Mouse (Mus musculus) spleen, adult 2 months (tissue): ENCODE results near the gene Trpm6. TPM values are rescaled to one million over a fixed set of nuclear protein-coding genes. Genes with fewer than 3 reads are reported as not detected.

ENCODE experiments used
- DNase-seq, 2 experiments: peaks; one replicate each; pipeline versions ENCODE4 v3.0.0 to v3.0.0-alpha.2; 2012 to 2021; ENCODE audit warnings: low spot score in 2 of 2, low read depth in 1 of 2
- H3K27ac ChIP-seq: fragments of 200-500 bp; 2 replicates; pipeline ENCODE4 v1.5.1; 2012; ENCODE audit warnings: low read length, inconsistent platforms; ENCODE audit not compliant: insufficient read depth
- H3K27me3 ChIP-seq: fragments of 200-500 bp; 2 replicates; pipeline ENCODE4 v1.6.1; 2012; ENCODE audit warnings: mild to moderate bottlenecking, moderate library complexity, low read length, inconsistent platforms; ENCODE audit not compliant: control insufficient read depth, insufficient read depth
- H3K36me3 ChIP-seq: fragments of 200-500 bp; 2 replicates; pipeline ENCODE4 v1.6.1; 2012; ENCODE audit warnings: mild to moderate bottlenecking, low read length, inconsistent platforms; ENCODE audit not compliant: control insufficient read depth, insufficient read depth
- H3K4me1 ChIP-seq: fragments of 200-500 bp; 2 replicates; pipeline ENCODE4 v1.6.1; 2011; ENCODE audit warnings: inconsistent platforms; ENCODE audit not compliant: control insufficient read depth, insufficient read depth, insufficient read length
- H3K4me3 ChIP-seq: fragments of 200-500 bp; 2 replicates; pipeline ENCODE4 v1.5.1; 2011; ENCODE audit warnings: mild to moderate bottlenecking, inconsistent platforms; ENCODE audit not compliant: insufficient read depth, insufficient read length; ENCODE audit errors: extremely low read depth
- CTCF ChIP-seq: fragments of 200-500 bp; IDR thresholded peaks from 2 replicates; pipeline ENCODE4 v1.5.1; 2011; ENCODE audit warnings: mild to moderate bottlenecking, inconsistent platforms; ENCODE audit not compliant: insufficient read depth, insufficient read length, insufficient replicate concordance; ENCODE audit errors: extremely low read depth
- POLR2A ChIP-seq: fragments of 200-500 bp; IDR thresholded peaks from 2 replicates; pipeline ENCODE4 v1.6.1; 2011; ENCODE audit warnings: low read depth, low read length, inconsistent platforms
- WGBS: fragments of 180-500 bp; shearing (Covaris S2); methylation state at CpG from one replicate; pipeline ENCODE4 v1.1.7; 2018; 5-methylcytosine and 5-hydroxymethylcytosine counted together
- polyA plus RNA-seq: library from polyadenylated mRNA; depleted of rRNA; stranded (reverse); fragments of >200 nt; gene quantifications from 2 replicates; pipeline ENCODE4 v1.2.3, GENCODE M21; 2012

Trpm6 gene
- polyA plus RNA-seq, 1 experiment, result 0.05 TPM

- H3K27ac ChIP-seq, result no peak overlapping the region
- peaks cover 4% of the 10 kb centered on the region for H3K4me1 ChIP-seq
- no peaks in the 10 kb centered on the region for H3K27me3 ChIP-seq
- no peak for TF ChIP-seq POLR2A
- TF ChIP-seq CTCF, result peak; percentile 20; the same call in 1 of the 2 replicates
- DNase-seq, result peak; percentile 43 to 59
- peaks cover 2% of the 10 kb centered on the region for H3K36me3 ChIP-seq
- no peak overlapping the region for H3K4me3 ChIP-seq
- WGBS, result 46% methylated on average over 1 of the region's 1 CpGs
Observed at GRCm38 (mm10) chr19:18716374-18716773, 33.4 kb upstream of the Trpm6 start.

- 94% methylated on average over 3 of the region's 3 CpGs for WGBS
- Histone ChIP-seq H3K4me3 (no peak overlapping the region), H3K36me3 (peaks cover 2% of the 10 kb centered on the region), H3K27me3 (no peaks in the 10 kb centered on the region), H3K27ac (no peak overlapping the region), H3K4me1 (no peaks in the 10 kb centered on the region)
- DNase-seq, result no peak
- TF ChIP-seq POLR2A (no peak), CTCF (no peak)
Observed at GRCm38 (mm10) chr19:18720337-18720736, 29.4 kb upstream of the Trpm6 start.

- 85% methylated on average over 2 of the region's 2 CpGs for WGBS
- no peak overlapping the region for H3K4me3 ChIP-seq
- H3K27me3 ChIP-seq, result no peaks in the 10 kb centered on the region
- no peaks in the 10 kb centered on the region for H3K36me3 ChIP-seq
- no peaks in the 10 kb centered on the region for H3K4me1 ChIP-seq
- TF ChIP-seq POLR2A, result no peak
- TF ChIP-seq CTCF, result no peak
- H3K27ac ChIP-seq, result no peak overlapping the region
- DNase-seq, result no peak
Observed at GRCm38 (mm10) chr19:18725186-18725585, 24.6 kb upstream of the Trpm6 start.

GRCm38 (mm10) chr19:18730255-18730654, 19.5 kb upstream of the Trpm6 start:
- DNase-seq, result no peak
- WGBS, result 69% methylated on average over 7 of the region's 7 CpGs
- no peaks in the 10 kb centered on the region for H3K36me3 ChIP-seq
- H3K27ac ChIP-seq, result no peak overlapping the region
- no peak for TF ChIP-seq POLR2A
- no peak for TF ChIP-seq CTCF
- no peaks in the 10 kb centered on the region for H3K4me1 ChIP-seq
- no peak overlapping the region for H3K4me3 ChIP-seq
- no peaks in the 10 kb centered on the region for H3K27me3 ChIP-seq

- H3K4me1 ChIP-seq, result no peaks in the 10 kb centered on the region
- no peak for DNase-seq
- H3K36me3 ChIP-seq, result no peaks in the 10 kb centered on the region
- H3K27ac ChIP-seq, result no peak overlapping the region
- WGBS, result 64% methylated on average over 7 of the region's 7 CpGs
- H3K4me3 ChIP-seq, result no peak overlapping the region
- TF ChIP-seq POLR2A (no peak), CTCF (no peak)
- no peaks in the 10 kb centered on the region for H3K27me3 ChIP-seq
Observed at GRCm38 (mm10) chr19:18731077-18731476, 18.7 kb upstream of the Trpm6 start.

DNA sequence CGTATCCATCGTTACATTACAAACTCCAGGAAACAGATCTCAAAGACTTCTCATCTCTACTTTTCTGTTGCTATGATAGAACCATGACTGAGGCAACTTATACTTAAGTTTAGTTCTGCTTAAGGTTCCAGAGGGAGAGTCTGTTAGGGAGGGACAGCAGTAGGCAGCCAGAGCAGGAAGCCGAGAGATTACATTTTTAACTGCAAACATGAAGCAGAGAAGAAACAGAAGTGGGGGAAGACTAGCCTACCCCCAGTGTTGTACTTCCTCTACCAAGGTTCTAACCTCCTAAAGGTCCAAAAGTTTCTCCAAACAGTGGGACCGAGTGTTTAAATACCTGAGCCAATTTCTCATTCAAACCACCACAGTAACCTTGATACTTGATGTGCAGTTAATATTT, 13.9 kb upstream of the Trpm6 start:
- H3K4me1 ChIP-seq, result no peaks in the 10 kb centered on the region
- no peak overlapping the region for H3K27ac ChIP-seq
- 95% methylated on average over 4 of the region's 4 CpGs for WGBS
- no peaks in the 10 kb centered on the region for H3K27me3 ChIP-seq
- no peak overlapping the region for H3K4me3 ChIP-seq
- DNase-seq, result no peak
- no peak for TF ChIP-seq CTCF
- TF ChIP-seq POLR2A, result no peak
- H3K36me3 ChIP-seq, result no peaks in the 10 kb centered on the region

GRCm38 (mm10) chr19:18739146-18739545, 10.6 kb upstream of the Trpm6 start:
- WGBS, result 85% methylated on average over 7 of the region's 7 CpGs
- Histone ChIP-seq H3K27ac (no peak overlapping the region), H3K4me3 (no peak overlapping the region), H3K27me3 (no peaks in the 10 kb centered on the region), H3K4me1 (no peaks in the 10 kb centered on the region), H3K36me3 (no peaks in the 10 kb centered on the region)
- no peak for TF ChIP-seq CTCF
- TF ChIP-seq POLR2A, result no peak
- no peak for DNase-seq
